Mouse (Mus musculus) fat pad, adult 2 months (tissue): ENCODE measurements around the gene Mdc1.

Experiments used
- DNase-seq: peaks from one replicate; pipeline ENCODE4 v3.0.0-alpha.2; 2011; ENCODE audit warnings: low read depth, low spot score; ENCODE audit errors: extremely low read depth

The Mdc1 gene

GRCm38 (mm10) chr17:35841076-35841950 is at the start of gene Mdc1:
Mdc1 (plus strand) TSS chr17:35841515.
- peak; percentile 95 for DNase-seq

- no peak for DNase-seq
Observed at GRCm38 (mm10) chr17:35792837-35793236, 48.5 kb upstream of the Mdc1 start.

- no peak for DNase-seq
Observed at GRCm38 (mm10) chr17:35795099-35795498, 46.2 kb upstream of the Mdc1 start.

- DNase-seq, result no peak
Observed at GRCm38 (mm10) chr17:35795656-35796055, 45.7 kb upstream of the Mdc1 start.

GRCm38 (mm10) chr17:35796835-35797234 is 44.5 kb upstream of the Mdc1 start:
- DNase-seq, result no peak

- no peak for DNase-seq
Observed at GRCm38 (mm10) chr17:35800905-35801304, 40.4 kb upstream of the Mdc1 start.

GRCm38 (mm10) chr17:35803020-35803419 is 38.3 kb upstream of the Mdc1 start:
- no peak for DNase-seq

- no peak for DNase-seq
Observed at GRCm38 (mm10) chr17:35803858-35804399, 37.4 kb upstream of the Mdc1 start.

GRCm38 (mm10) chr17:35808073-35808472 is 33.2 kb upstream of the Mdc1 start:
- DNase-seq, result no peak

GRCm38 (mm10) chr17:35809395-35809794 is 31.9 kb upstream of the Mdc1 start:
- DNase-seq, result no peak

GRCm38 (mm10) chr17:35810900-35811648 is 30.2 kb upstream of the Mdc1 start:
- no peak for DNase-seq

- no peak for DNase-seq
Observed at GRCm38 (mm10) chr17:35812307-35812706, 29.0 kb upstream of the Mdc1 start.

- no peak for DNase-seq
Observed at GRCm38 (mm10) chr17:35812736-35813135, 28.6 kb upstream of the Mdc1 start.

- DNase-seq, result peak; percentile 77
Observed at GRCm38 (mm10) chr17:35813245-35813647, 28.1 kb upstream of the Mdc1 start.

- DNase-seq, result no peak
Observed at GRCm38 (mm10) chr17:35813653-35814052, 27.7 kb upstream of the Mdc1 start.

GRCm38 (mm10) chr17:35814678-35815077 is 26.6 kb upstream of the Mdc1 start:
- peak; percentile 55 for DNase-seq

GRCm38 (mm10) chr17:35815836-35816235 is 25.5 kb upstream of the Mdc1 start:
- DNase-seq, result no peak

GRCm38 (mm10) chr17:35816686-35817085 is 24.6 kb upstream of the Mdc1 start:
- no peak for DNase-seq

- no peak for DNase-seq
Observed at GRCm38 (mm10) chr17:35817226-35817625, 24.1 kb upstream of the Mdc1 start.

GRCm38 (mm10) chr17:35820111-35820510 is 21.2 kb upstream of the Mdc1 start:
- DNase-seq, result no peak
